Mouse (Mus musculus) thymus, adult 2 months (tissue): ENCODE measurements around the gene Smim20.

Experiments
- CTCF ChIP-seq: fragments of 200-500 bp; IDR thresholded peaks from 2 replicates; pipeline ENCODE4 v1.5.1; 2012; ENCODE audit warnings: mild to moderate bottlenecking, control low read depth, low read length, moderate library complexity, borderline replicate concordance; ENCODE audit not compliant: control insufficient read depth, poor library complexity, insufficient read depth; ENCODE audit errors: extremely low read depth
- POLR2A ChIP-seq: fragments of 200-500 bp; IDR thresholded peaks from 2 replicates; pipeline ENCODE4 v1.6.1; 2012; ENCODE audit warnings: mild to moderate bottlenecking, low read length, control low read depth, moderate library complexity; ENCODE audit not compliant: control insufficient read depth, poor library complexity, insufficient read depth; ENCODE audit errors: extremely low read depth

GRCm38 (mm10) chr5:53274811-53275355 is 8.0 kb downstream of the Smim20 start:
- no peak for TF ChIP-seq CTCF
- TF ChIP-seq POLR2A, result no peak
